Comparison of ENCODE assay signal across 8 mouse cellular contexts in genomic region chr13:21326191-21326590, GRCm38 (mm10). TPM values are rescaled to one million over a fixed set of nuclear protein-coding genes. Genes with fewer than 3 reads are reported as not detected.
DNase-seq lines count a peak whose midpoint lies in the region; ATAC-seq lines count a peak whose summit lies in the region.
"Had no signal": no experiment of that assay in that cellular context is flagged by ENCODE, and none has a peak within 500 bp of the region (broad histone marks: within the 10 kb centered on the region; RNA-seq: fewer than 3 reads in every experiment).

No protein-coding gene starts in this region.

- DNase-seq in 3T3-L1 (ENCODE audit: low read depth, low spot score) = peak; percentile 68
- peak; percentile 57 for DNase-seq in A20 (ENCODE audit: low read depth, low spot score)
- no peak for DNase-seq in urinary bladder, adult 18-20 months (ENCODE audit: low spot score in 2 of 2)
- DNase-seq in ovary, postnatal 36 days (ENCODE audit: low spot score) = no peak

- H3K4me2 ChIP-seq in embryonic facial prominence, embryonic 13.5 days = peak overlapping the region; percentile 63
- peak overlapping the region; percentile 60 for H3K4me2 ChIP-seq in hindbrain, embryonic 15.5 days

- no peak overlapping the region for H3K27ac ChIP-seq in embryonic facial prominence, embryonic 13.5 days
- no peak overlapping the region for H3K27ac ChIP-seq in hindbrain, embryonic 15.5 days (replicated peaks)

- peak overlapping the region; percentile 47 for H3K4me3 ChIP-seq in embryonic facial prominence, embryonic 13.5 days
- peak overlapping the region; percentile 43 for H3K4me3 ChIP-seq in hindbrain, embryonic 15.5 days

- H3K9ac ChIP-seq in embryonic facial prominence, embryonic 13.5 days = no peak overlapping the region
- no peak overlapping the region for H3K9ac ChIP-seq in hindbrain, embryonic 15.5 days

- WGBS in embryonic facial prominence, embryonic 13.5 days = 7% methylated on average over 4 of the region's 4 CpGs
- 14% methylated on average over 4 of the region's 4 CpGs for WGBS in hindbrain, embryonic 15.5 days

- no peak for ATAC-seq in embryonic facial prominence, embryonic 13.5 days (ENCODE audit: insufficient number of reproducible peaks, insufficient read depth, low FRiP score, low TSS enrichment, low read depth)
- ATAC-seq in hindbrain, embryonic 15.5 days (ENCODE audit: low FRiP score, low read depth) = 0 out of 2 replicates have a peak, but pooled peaks have one; percentile 38
- 0 out of 2 replicates have a peak, but pooled peaks have one; percentile 35 for ATAC-seq in megakaryocyte, adult 5-6 weeks (ENCODE audit: poor library complexity, severe bottlenecking)

- H3K4me1 ChIP-seq in embryonic facial prominence, embryonic 13.5 days = peaks cover 8% of the 10 kb centered on the region
- peaks cover 13% of the 10 kb centered on the region for H3K4me1 ChIP-seq in hindbrain, embryonic 15.5 days (replicated peaks)

- peaks cover 14% of the 10 kb centered on the region for H3K27me3 ChIP-seq in embryonic facial prominence, embryonic 13.5 days
- peaks cover 9% of the 10 kb centered on the region for H3K27me3 ChIP-seq in hindbrain, embryonic 15.5 days

- no peaks in the 10 kb centered on the region for H3K36me3 ChIP-seq in embryonic facial prominence, embryonic 13.5 days
- no peaks in the 10 kb centered on the region for H3K36me3 ChIP-seq in hindbrain, embryonic 15.5 days

- H3K9me3 ChIP-seq in embryonic facial prominence, embryonic 13.5 days = no peaks in the 10 kb centered on the region
- H3K9me3 ChIP-seq in hindbrain, embryonic 15.5 days = no peaks in the 10 kb centered on the region

RNA-seq across cellular contexts. Expression of gene Gpx6, which starts 14.3 kb away (rescaled TPM):
- polyA plus RNA-seq in embryonic facial prominence, embryonic 13.5 days (2015; fragmentation: Nextera tagmentation; extraction: Ambion mirVana) = 0.38 and 0.39 TPM in 2 replicates
- polyA plus RNA-seq in hindbrain, embryonic 15.5 days (2015; fragmentation: Nextera tagmentation; extraction: Ambion mirVana) = 0.24 and 0.27 TPM in 2 replicates
- not detected in 2 replicates for total RNA-seq in megakaryocyte, adult 5-6 weeks (2015)
- total RNA-seq in megakaryocyte, adult 5-6 weeks (2017) = not detected in 2 replicates
- total RNA-seq: layer of hippocampus, postnatal 14 days had no signal

RNA-seq across cellular contexts. Expression of gene Olfr1367, which starts 20.5 kb away (rescaled TPM):
- not detected in 2 replicates for polyA plus RNA-seq in embryonic facial prominence, embryonic 13.5 days (2015; fragmentation: Nextera tagmentation; extraction: Ambion mirVana)
- not detected in 2 replicates for polyA plus RNA-seq in hindbrain, embryonic 15.5 days (2015; fragmentation: Nextera tagmentation; extraction: Ambion mirVana)
- not detected in 2 replicates for total RNA-seq in megakaryocyte, adult 5-6 weeks (2015)
- not detected in 2 replicates for total RNA-seq in megakaryocyte, adult 5-6 weeks (2017)
- total RNA-seq: layer of hippocampus, postnatal 14 days had no signal

RNA-seq across cellular contexts. Expression of gene Gpx5, which starts 33.7 kb away (rescaled TPM):
- polyA plus RNA-seq in embryonic facial prominence, embryonic 13.5 days (2015; fragmentation: Nextera tagmentation; extraction: Ambion mirVana) = not detected in 2 replicates
- not detected in 2 replicates for polyA plus RNA-seq in hindbrain, embryonic 15.5 days (2015; fragmentation: Nextera tagmentation; extraction: Ambion mirVana)
- total RNA-seq in megakaryocyte, adult 5-6 weeks (2015) = not detected in 2 replicates
- not detected in 2 replicates for total RNA-seq in megakaryocyte, adult 5-6 weeks (2017)
- total RNA-seq: layer of hippocampus, postnatal 14 days had no signal

RNA-seq across cellular contexts. Expression of gene Zscan12, which starts 36.4 kb away (rescaled TPM):
- 12.8 and 13.6 TPM in 2 replicates for polyA plus RNA-seq in embryonic facial prominence, embryonic 13.5 days (2015; fragmentation: Nextera tagmentation; extraction: Ambion mirVana)
- 11.0 and 12.7 TPM in 2 replicates for polyA plus RNA-seq in hindbrain, embryonic 15.5 days (2015; fragmentation: Nextera tagmentation; extraction: Ambion mirVana)
- 4.4 and 4.7 TPM in 2 replicates for total RNA-seq in megakaryocyte, adult 5-6 weeks (2015)
- 5.6 and 8.3 TPM in 2 replicates for total RNA-seq in megakaryocyte, adult 5-6 weeks (2017)

Comparison
In these comparisons a context has a peak if more than half of its experiments do, and no peak if none do; other contexts are left out.
1. DNase-seq: peak in 3T3-L1 (single experiment) and A20 (single experiment); none in urinary bladder, adult 18-20 months (0 of 2) and ovary, postnatal 36 days (single experiment).